Mouse (Mus musculus) layer of hippocampus, adult 2 months (tissue): Measurements from ENCODE around the gene Rab4a. TPM values are rescaled to one million over a fixed set of nuclear protein-coding genes. Genes with fewer than 3 reads are reported as not detected.
"Not testable (repeated sequence)": the region's sequence is repeated elsewhere in the genome, so short reads cannot be mapped to it uniquely, and the experiment has no call there.

ENCODE experiments used
- DNase-seq, 2 experiments: peaks; one replicate each; pipeline ENCODE4 v3.0.0; 2022; ENCODE audit warnings: low spot score in 2 of 2
- H3K27ac ChIP-seq: fragments of 200-600 bp; 2 replicates; pipeline ENCODE4 v1.8.1; 2022
- H3K4me3 ChIP-seq: fragments of 200-600 bp; 2 replicates; pipeline ENCODE4 v1.8.1; 2022; ENCODE audit warnings: mild to moderate bottlenecking
- CTCF ChIP-seq: fragments of 200-600 bp; conservative IDR thresholded peaks from 2 replicates; pipeline ENCODE4 v1.8.1; 2022; ENCODE audit warnings: antibody characterized with exemption, mild to moderate bottlenecking, moderate library complexity
- total RNA-seq, 2 experiments: library from RNA; stranded (reverse); gene quantifications; 2 replicates each; pipeline ENCODE4 v1.2.3; 2021

Rab4a gene
- total RNA-seq, 2 experiments from 2014 or later: 41.8 to 48.0 TPM

DNA sequence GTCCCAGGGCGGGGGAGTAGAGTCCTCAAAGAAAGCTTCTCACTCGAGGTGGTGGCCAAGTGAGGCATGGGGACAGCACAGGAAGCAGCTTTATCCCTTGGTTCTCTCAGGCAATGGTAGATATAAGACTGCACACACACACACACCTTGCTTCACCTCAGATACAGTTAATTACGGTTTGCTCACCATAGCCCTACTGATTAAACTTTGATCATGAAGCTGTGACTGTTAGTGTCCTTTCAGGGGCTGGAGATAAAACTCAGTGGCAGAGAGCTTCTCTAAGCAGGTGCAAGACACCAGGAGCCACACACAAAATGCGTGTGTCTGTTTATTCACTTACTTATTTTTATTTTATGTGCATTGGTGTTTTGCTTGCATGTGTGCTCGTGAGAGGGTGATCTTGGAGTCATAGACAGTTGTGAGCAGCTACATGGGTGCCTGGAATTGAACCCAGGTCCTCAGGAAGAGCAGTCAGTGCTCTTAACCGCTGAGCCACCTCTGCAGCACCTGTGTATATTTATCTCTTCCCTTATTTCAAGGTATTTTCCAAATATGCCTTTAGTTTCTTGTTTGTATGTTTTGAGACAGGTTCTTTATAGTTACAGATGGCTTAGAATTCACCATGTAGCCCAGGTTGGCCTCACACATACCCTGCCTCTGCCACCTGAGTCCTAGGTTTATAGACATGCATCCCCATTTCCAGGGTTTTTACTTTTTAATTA, 2.2 kb downstream of the Rab4a start:
- TF ChIP-seq CTCF: no peak
- H3K4me3 ChIP-seq: peak overlapping the region; percentile 97; the same call in 1 of the 2 replicates
- H3K27ac ChIP-seq: no peak overlapping the region; the same call in 1 of the 2 replicates

DNA sequence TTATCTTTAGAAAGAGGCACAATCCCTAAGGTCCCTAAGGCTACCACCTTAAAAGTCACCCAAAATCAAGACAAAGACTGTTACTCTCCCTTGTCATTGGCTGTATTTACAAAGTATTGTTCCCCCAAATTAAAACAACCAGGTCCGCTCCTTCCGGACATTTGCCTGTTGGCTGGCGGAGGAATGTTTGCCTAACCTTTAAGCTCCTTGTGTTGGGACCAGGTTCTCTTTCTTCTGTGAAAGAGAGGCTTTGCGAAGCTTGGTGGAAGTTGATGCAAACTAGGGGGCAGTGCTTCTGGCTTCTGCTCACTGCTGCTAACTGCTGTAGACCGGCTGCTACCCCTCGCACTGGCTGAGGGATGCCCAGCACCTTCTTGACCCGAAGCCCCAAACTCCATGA, 2.9 kb downstream of the Rab4a start:
- H3K4me3 ChIP-seq: no peak overlapping the region
- H3K27ac ChIP-seq: no peak overlapping the region
- no peak for TF ChIP-seq CTCF
- DNase-seq: no peak

More for the DNA sequence above, 2.2 kb downstream of the Rab4a start:
- no peak for DNase-seq

DNA sequence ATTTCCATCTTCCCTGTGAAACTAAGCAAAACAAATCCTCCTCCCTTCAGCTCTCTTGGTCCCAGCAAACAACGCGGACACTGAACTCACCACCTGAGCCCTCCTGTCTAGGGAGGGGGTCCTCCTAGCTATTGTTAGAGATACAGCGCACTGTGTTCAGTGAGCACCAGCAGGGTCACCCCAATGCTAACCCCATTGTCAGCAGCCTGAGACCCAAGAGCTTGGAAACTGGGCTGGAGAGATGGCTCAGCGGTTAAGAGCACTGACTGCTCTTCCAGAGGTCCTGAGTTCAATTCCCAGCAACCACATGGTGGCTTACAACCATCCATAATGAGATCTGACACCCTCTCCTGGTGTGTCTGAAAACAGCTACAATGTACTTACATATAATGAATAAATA, 3.6 kb downstream of the Rab4a start:
- H3K27ac ChIP-seq, H3K4me3 ChIP-seq, DNase-seq: not testable (repeated sequence)

DNA sequence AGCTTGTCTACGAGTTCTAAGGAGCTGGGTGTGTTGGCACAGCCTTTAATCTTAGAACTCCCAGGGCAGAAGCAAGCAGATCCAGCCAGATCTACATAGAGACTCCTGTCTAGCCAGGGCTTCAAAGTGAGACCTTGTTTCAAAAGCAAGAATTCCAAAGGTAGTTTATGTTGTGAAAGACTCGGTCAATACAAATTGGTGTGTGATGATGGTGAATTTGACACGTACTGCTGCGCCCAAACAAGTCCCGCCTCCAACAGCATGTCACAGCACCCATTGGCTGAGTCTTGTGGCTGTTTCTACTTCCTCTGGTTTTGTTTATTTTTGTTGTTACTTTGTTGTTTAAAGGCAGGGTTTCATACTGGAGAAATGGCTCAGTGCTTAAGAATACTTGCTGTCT, 6.4 kb downstream of the Rab4a start:
- no peak for DNase-seq
- TF ChIP-seq CTCF: no peak
- Histone ChIP-seq H3K4me3 (no peak overlapping the region), H3K27ac (no peak overlapping the region; the same call in 1 of the 2 replicates)

DNA sequence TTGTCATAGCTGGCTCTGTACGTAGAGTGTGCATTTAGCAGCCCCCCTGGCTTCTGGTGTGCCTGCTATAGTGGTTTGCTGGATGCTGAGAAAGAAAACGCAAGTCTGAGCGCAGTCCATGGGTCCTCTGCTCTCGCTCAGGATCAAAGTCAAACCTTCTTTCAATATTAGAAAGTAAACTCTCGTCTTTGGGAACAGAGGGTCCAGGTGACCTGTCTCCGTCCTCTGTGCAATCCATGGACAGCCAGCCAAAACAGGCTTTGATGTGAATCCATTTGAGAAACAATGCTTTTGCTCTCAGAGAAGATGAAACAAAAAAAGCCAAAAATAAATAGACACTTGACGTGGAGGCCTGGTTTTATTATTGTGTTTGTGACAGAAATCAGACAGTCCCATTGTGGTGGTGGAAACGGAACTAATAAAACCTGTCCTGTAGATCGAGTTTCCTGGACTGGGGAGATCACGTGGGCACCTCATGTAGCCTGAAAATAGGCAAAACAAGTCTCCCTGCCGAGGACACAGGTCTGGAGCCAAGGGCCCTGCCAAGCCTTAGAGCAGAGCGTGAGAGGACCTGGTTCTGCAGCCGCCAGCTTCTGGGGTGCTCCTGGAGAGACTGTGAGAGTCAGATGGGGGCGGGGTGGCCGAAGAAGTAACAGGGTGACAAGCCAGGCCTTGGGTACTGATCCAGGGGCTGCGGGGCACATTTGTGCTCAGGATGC, 7.5 kb downstream of the Rab4a start:
- Histone ChIP-seq H3K4me3 (peak overlapping the region; percentile 13; the same call in 1 of the 2 replicates), H3K27ac (peak overlapping the region; percentile 54)
- TF ChIP-seq CTCF: no peak
- no peak for DNase-seq

DNA sequence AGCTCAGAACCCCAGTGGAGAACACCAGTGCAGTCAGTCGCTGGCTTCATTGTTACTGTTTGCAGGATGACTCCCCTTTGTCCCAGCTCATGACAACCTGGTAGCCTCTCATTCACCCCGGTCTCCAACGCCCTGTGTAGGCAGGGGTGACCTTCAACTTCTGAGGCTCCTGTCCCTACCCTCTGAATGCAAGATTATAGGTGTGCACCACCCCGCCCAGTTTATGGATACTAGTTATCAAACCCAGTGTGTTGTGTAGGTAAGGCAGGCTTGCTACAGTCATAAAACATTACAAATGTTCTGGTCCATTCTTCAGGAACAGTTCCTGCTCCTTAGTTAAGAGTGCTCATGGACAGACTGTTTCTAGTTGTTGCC, 8.1 kb downstream of the Rab4a start:
- no peak for TF ChIP-seq CTCF
- H3K4me3 ChIP-seq: no peak overlapping the region
- peak overlapping the region; percentile 54 for H3K27ac ChIP-seq
- DNase-seq: no peak

DNA sequence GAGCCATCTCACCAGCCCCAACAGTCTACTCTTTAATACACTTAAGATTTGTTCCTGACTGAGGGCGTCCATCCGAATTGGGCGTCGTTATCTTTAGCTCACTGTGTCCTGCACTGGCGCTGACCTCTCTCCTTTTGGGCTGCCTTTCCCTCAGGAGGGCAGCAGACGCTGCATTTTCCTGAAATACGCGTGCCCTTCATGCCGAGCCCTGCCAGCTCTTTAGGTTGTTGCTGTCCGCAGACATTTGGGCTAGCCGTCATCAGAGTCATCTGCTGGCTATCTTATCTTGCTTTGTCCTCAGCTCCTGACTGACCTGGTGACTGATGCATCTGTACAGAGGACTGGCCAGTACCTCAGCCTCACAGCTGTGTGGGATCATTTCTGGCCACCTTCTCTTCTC, 9.5 kb downstream of the Rab4a start:
- TF ChIP-seq CTCF: no peak
- no peak overlapping the region for H3K4me3 ChIP-seq
- no peak for DNase-seq
- no peak overlapping the region for H3K27ac ChIP-seq

DNA sequence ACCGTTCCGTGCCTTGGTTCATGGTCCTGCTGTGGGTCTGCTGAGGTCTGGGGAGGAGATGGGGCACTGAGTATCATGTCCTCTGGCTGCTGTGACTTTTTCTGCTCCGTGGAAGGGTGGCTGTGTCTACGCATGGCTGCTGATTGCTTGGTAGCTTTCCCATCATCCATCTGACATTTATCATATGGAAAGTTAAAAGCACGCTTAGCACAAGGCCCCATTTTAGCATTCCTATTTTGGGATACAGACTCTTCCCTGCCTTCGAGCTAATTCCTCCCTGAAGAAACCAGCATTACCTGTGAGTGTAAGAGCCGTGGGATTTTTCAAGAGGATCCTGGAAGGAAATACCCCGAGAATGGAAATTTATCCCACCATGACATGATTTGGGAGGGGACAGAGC, 11.2 kb downstream of the Rab4a start:
- DNase-seq: no peak
- TF ChIP-seq CTCF: no peak
- H3K4me3 ChIP-seq: no peak overlapping the region
- H3K27ac ChIP-seq: no peak overlapping the region

DNA sequence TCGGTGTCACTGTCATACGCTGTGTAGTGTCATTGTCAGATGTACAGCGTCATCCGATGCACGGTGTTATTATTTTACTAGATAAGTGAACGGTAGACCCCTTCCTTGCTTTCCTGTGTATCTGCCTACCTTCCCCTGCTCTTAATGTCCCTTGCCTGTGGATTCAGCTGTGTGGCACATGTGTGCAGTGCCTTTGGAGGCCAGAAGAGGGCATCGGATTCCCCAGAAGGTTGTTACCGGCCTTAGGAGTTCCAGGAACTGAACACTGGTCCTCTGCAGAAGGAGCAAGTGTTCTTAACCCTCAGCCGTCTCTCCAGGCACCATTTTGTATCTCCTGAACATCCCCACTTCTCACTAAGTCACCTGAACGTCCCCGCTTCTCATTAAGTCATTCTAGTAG, 12.0 kb downstream of the Rab4a start:
- no peak for DNase-seq
- no peak overlapping the region for H3K4me3 ChIP-seq
- peak; percentile 40 for TF ChIP-seq CTCF
- H3K27ac ChIP-seq: no peak overlapping the region

DNA sequence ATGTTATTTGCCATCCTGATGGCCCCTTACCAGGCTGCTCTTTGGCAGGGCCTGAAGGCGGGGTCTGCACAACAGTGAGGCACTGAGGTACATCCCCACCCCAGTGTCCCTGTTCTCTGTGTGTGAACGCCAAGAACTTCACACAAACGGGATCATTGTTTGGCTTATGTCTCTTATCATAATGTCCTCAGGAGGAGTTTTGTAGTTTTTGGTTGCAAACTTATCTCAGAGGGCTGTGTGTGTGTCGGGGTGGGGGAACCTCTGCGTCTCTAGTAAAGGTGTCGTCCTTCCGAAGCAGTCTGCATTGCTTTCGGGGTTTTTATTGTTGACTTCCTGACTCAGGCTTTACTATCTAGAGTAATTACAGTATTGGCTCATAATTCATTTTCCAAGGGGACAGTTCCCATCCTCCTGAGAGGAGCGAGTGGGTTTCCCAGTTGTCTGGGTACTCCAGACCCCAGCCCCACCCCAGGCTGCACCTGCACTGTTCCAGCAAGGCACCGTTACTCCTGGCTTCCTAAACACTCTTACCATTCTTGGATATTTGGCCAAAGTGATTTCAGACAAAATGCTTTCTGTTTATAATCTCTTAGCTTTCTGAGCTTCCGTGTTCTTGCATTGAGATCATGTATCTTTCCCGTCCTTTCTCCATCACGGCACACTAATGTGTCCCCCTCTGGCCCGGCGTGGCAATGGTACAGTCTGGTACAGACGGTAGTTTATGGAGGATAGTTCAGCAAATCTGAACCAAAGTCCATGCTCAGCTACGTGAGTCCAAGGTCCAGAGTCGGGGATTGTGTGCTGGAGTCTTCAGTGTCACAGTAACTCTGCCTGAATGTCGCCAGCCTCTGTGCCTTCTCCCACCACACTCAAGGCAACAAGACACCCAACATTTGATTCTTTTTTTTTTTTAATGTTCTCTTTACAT, 14.2 kb downstream of the Rab4a start:
- no peak overlapping the region for H3K27ac ChIP-seq

DNA sequence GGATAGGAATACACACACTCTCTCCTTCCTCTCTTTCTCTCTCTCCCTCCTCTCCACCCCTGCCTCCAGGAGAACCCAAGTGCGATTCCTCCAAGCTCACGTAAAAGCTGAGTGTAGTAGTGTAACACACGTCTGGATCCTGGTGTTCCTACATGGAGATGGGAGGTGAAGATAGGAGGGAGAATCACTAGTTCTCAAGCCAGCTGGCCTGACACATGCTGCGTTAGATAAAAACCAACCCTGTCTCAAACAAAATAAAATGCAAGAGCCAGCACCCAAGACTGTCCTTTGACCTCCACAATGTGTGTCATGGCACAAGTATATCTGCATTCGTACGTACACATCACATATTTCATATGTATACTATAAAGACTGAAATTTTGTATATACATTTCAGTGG, 15.0 kb downstream of the Rab4a start:
- Histone ChIP-seq H3K27ac (no peak overlapping the region), H3K4me3 (no peak overlapping the region)
- TF ChIP-seq CTCF: no peak
- DNase-seq: no peak

More for the DNA sequence above, 14.2 kb downstream of the Rab4a start:
- H3K4me3 ChIP-seq: no peak overlapping the region
- DNase-seq: no peak
- TF ChIP-seq CTCF: no peak

DNA sequence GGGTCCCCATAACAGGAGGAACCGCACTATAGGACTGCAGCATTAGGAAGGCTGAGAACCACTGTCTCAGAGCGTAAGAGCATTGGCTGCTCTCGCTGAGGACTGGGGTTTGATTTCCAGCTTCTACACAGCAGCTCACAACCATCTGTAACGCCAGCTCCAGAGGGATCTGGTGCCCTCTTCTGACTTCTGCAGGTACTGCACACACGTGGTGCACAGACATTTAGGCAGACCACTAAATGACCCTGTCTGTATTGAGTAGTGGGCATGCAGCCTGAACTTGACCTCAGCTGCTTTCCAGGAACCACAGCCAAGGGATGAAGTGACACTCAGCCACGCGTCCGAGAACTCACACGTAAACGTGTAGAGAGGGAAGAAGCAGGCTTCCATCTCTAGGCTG, 17.3 kb downstream of the Rab4a start:
- no peak overlapping the region for H3K4me3 ChIP-seq
- TF ChIP-seq CTCF: peak; percentile 64
- no peak overlapping the region for H3K27ac ChIP-seq
- DNase-seq: no peak
